Mouse (Mus musculus): ENCODE measurements around the gene Mrc1. TPM values are rescaled to one million over a fixed set of nuclear protein-coding genes. Genes with fewer than 3 reads are reported as not detected.

The Mrc1 gene
- polyA plus RNA-seq, 1 experiment: 0.43 TPM

GRCm38 (mm10) chr2:14342309-14342839 is 113.2 kb downstream of the Mrc1 start:
- no peaks in the 10 kb centered on the region for H3K27me3 ChIP-seq (ENCODE audit: control insufficient read depth, insufficient read depth, low read length)
- TF ChIP-seq POLR2A (IDR thresholded peaks at IDR 0.05; ENCODE audit: borderline replicate concordance, insufficient read depth, low read length) (no peak), CTCF (IDR thresholded peaks at IDR 0.05; ENCODE audit: borderline replicate concordance, insufficient read depth, low read depth, low read length) (no peak)
- DNase-seq: peak in 1 of 2 experiments; percentile 16
- H3K4me3 ChIP-seq (replicated peaks; ENCODE audit: insufficient read depth, low read depth, low read length): no peak overlapping the region
- no peaks in the 10 kb centered on the region; the same call in 1 of the 2 replicates for H3K4me1 ChIP-seq (ENCODE audit: control insufficient read depth, insufficient read depth, low read length)
- WGBS: 48% methylated on average over 8 of the region's 8 CpGs
- no peak overlapping the region for H3K27ac ChIP-seq (ENCODE audit: insufficient read depth, low read length)

Other genes with a start within 250 kb of the Mrc1 start
- 32.3 and 34.7 TPM in 2 replicates for gene Hacd1, start 173.3 kb upstream of the Mrc1 start, polyA plus RNA-seq (2012; rRNA removed)
- 59.4 and 64.3 TPM in 2 replicates for gene Stam, start 155.3 kb upstream of the Mrc1 start, polyA plus RNA-seq (2012; rRNA removed)
- 0.25 and 0.40 TPM in 2 replicates for gene Tmem236, start 54.9 kb upstream of the Mrc1 start, polyA plus RNA-seq (2012; rRNA removed)
- 55.3 and 56.1 TPM in 2 replicates for gene Slc39a12, start 158.9 kb downstream of the Mrc1 start, polyA plus RNA-seq (2012; rRNA removed)

All from cerebellum, adult 2 months (tissue).